Mouse (Mus musculus): ENCODE results near the gene Znrf2. TPM values are rescaled to one million over a fixed set of nuclear protein-coding genes. Genes with fewer than 3 reads are reported as not detected.
"Not testable (repeated sequence)": the region's sequence is repeated elsewhere in the genome, so short reads cannot be mapped to it uniquely, and the experiment has no call there.

Znrf2 gene
- polyA plus RNA-seq, 1 experiment from 2014 or later, result 3.0 TPM

- DNase-seq (ENCODE audit: low spot score) (no peak), ATAC-seq (replicated peaks; ENCODE audit: low FRiP score) (no peak)
- H3K36me3 ChIP-seq (ENCODE audit: control insufficient read depth, insufficient read depth, low read length), result no peaks in the 10 kb centered on the region
- H3K4me2 ChIP-seq (ENCODE audit: low read depth, low read length, severe bottlenecking), result no peak overlapping the region
- no peak overlapping the region for H3K9ac ChIP-seq (ENCODE audit: low read length)
- H3K4me3 ChIP-seq (ENCODE audit: low read depth, low read length), result no peak overlapping the region
- WGBS, result 47% methylated on average over 4 of the region's 4 CpGs
- no peaks in the 10 kb centered on the region for H3K27me3 ChIP-seq (ENCODE audit: control insufficient read depth, insufficient read depth, low read length)
- no peak overlapping the region for H3K27ac ChIP-seq (ENCODE audit: low read depth, low read length)
- H3K4me1 ChIP-seq (replicated peaks; ENCODE audit: control insufficient read depth, insufficient read depth, low read length), result peaks cover 9% of the 10 kb centered on the region; the same call in 1 of the 2 replicates
- H3K9me3 ChIP-seq (ENCODE audit: control insufficient read depth, low read length), result no peaks in the 10 kb centered on the region
Measured at GRCm38 (mm10) chr6:54849179-54850156, 32.8 kb downstream of the Znrf2 start.

DNA sequence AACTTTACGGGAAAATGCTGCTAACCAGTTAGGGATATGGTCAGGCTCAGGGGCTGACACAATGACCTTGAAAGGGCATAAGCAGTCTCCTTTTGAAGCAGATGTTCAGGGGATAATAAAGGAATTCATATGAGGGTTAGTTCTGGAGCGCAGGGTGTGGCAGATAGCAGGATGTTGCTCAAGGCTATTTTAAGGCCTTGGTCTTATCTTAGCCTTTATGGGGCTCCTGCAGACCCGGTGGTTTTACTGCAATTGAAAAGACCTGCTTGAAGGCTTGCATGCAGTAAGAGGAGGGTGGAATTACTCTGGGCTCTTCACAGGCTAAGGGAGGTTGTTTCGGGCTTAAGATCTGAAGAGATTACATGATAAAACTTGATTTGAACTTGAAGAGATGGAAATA is 35.1 kb downstream of the Znrf2 start:
- Histone ChIP-seq H3K9ac (ENCODE audit: low read length) (no peak overlapping the region), H3K4me2 (ENCODE audit: low read depth, low read length, severe bottlenecking) (no peak overlapping the region), H3K9me3 (ENCODE audit: control insufficient read depth, low read length) (no peaks in the 10 kb centered on the region), H3K4me1 (replicated peaks; ENCODE audit: control insufficient read depth, insufficient read depth, low read length) (peaks cover 9% of the 10 kb centered on the region; the same call in 1 of the 2 replicates), H3K27ac (ENCODE audit: low read depth, low read length) (no peak overlapping the region), H3K27me3 (ENCODE audit: control insufficient read depth, insufficient read depth, low read length) (no peaks in the 10 kb centered on the region), H3K36me3 (ENCODE audit: control insufficient read depth, insufficient read depth, low read length) (no peaks in the 10 kb centered on the region), H3K4me3 (ENCODE audit: low read depth, low read length) (no peak overlapping the region)
- ATAC-seq (replicated peaks; ENCODE audit: low FRiP score), result no peak
- DNase-seq (ENCODE audit: low spot score), result no peak
- WGBS, result 44% methylated on average over 4 of the region's 4 CpGs

- Histone ChIP-seq H3K4me1 (replicated peaks; ENCODE audit: control insufficient read depth, insufficient read depth, low read length) (peaks cover 9% of the 10 kb centered on the region; the same call in 1 of the 2 replicates), H3K27me3 (ENCODE audit: control insufficient read depth, insufficient read depth, low read length) (no peaks in the 10 kb centered on the region), H3K4me2 (ENCODE audit: low read depth, low read length, severe bottlenecking) (no peak overlapping the region), H3K4me3 (ENCODE audit: low read depth, low read length) (no peak overlapping the region), H3K9ac (ENCODE audit: low read length) (no peak overlapping the region), H3K36me3 (ENCODE audit: control insufficient read depth, insufficient read depth, low read length) (no peaks in the 10 kb centered on the region), H3K9me3 (ENCODE audit: control insufficient read depth, low read length) (no peaks in the 10 kb centered on the region), H3K27ac (ENCODE audit: low read depth, low read length) (no peak overlapping the region)
- 6% methylated on average over 3 of the region's 3 CpGs for WGBS
- ATAC-seq (replicated peaks; ENCODE audit: low FRiP score), result no peak
- DNase-seq (ENCODE audit: low spot score), result no peak
Measured at GRCm38 (mm10) chr6:54852669-54853068, 36.0 kb downstream of the Znrf2 start.

- ATAC-seq (replicated peaks; ENCODE audit: low FRiP score), result no peak
- Histone ChIP-seq H3K4me2 (ENCODE audit: low read depth, low read length, severe bottlenecking) (no peak overlapping the region), H3K27me3 (ENCODE audit: control insufficient read depth, insufficient read depth, low read length) (no peaks in the 10 kb centered on the region), H3K36me3 (ENCODE audit: control insufficient read depth, insufficient read depth, low read length) (no peaks in the 10 kb centered on the region), H3K9ac (ENCODE audit: low read length) (no peak overlapping the region), H3K4me1 (replicated peaks; ENCODE audit: control insufficient read depth, insufficient read depth, low read length) (peaks cover 9% of the 10 kb centered on the region; the same call in 1 of the 2 replicates), H3K27ac (ENCODE audit: low read depth, low read length) (no peak overlapping the region), H3K4me3 (ENCODE audit: low read depth, low read length) (no peak overlapping the region), H3K9me3 (ENCODE audit: control insufficient read depth, low read length) (no peaks in the 10 kb centered on the region)
- 46% methylated on average over 4 of the region's 4 CpGs for WGBS
- DNase-seq (ENCODE audit: low spot score), result no peak
Measured at GRCm38 (mm10) chr6:54854859-54855258, 38.1 kb downstream of the Znrf2 start.

DNA sequence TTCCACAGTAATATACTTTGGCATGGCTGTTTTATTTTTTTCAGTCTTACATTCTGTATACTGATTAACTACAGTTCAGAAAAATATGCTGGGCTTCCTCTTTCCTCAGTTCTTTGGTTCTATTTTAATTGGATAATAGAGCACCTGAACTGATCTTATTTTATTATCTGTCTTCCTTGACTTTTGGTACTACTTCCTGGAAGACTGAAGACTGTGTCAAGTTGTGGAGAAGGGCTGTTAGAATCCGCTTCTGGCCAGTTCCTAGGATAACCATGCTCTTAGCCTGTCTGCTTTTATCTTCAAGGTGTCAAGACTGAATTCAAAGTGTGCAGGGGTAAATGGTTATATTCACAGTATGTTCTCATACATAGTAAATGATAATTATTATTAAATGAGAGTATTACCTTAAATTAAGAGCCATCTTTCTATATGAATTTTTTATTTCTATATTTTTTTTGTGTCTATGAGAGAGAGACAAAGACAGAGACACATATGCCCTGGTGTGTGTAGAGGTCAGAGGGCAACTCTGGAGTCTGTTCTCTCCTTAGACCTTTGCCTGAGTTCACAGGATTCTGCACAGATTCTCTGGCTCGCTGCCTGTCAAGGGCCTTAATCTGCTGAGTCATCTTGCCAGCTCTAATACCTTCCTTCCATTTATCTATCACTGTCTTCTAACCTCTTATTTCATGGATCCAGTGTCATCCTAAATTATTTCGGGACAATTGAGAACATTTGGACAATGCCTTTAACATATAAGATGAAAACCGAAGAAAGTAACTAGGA is 39.3 kb downstream of the Znrf2 start:
- DNase-seq (ENCODE audit: low spot score) (no peak), ATAC-seq (replicated peaks; ENCODE audit: low FRiP score) (no peak)
- Histone ChIP-seq H3K4me2 (ENCODE audit: low read depth, low read length, severe bottlenecking) (no peak overlapping the region), H3K4me1 (replicated peaks; ENCODE audit: control insufficient read depth, insufficient read depth, low read length) (peaks cover 9% of the 10 kb centered on the region; the same call in 1 of the 2 replicates), H3K9ac (ENCODE audit: low read length) (no peak overlapping the region), H3K9me3 (ENCODE audit: control insufficient read depth, low read length) (no peaks in the 10 kb centered on the region), H3K27me3 (ENCODE audit: control insufficient read depth, insufficient read depth, low read length) (no peaks in the 10 kb centered on the region), H3K27ac (ENCODE audit: low read depth, low read length) (no peak overlapping the region), H3K4me3 (ENCODE audit: low read depth, low read length) (no peak overlapping the region), H3K36me3 (ENCODE audit: control insufficient read depth, insufficient read depth, low read length) (no peaks in the 10 kb centered on the region)
- 72% methylated on average over 4 of the region's 4 CpGs for WGBS

DNA sequence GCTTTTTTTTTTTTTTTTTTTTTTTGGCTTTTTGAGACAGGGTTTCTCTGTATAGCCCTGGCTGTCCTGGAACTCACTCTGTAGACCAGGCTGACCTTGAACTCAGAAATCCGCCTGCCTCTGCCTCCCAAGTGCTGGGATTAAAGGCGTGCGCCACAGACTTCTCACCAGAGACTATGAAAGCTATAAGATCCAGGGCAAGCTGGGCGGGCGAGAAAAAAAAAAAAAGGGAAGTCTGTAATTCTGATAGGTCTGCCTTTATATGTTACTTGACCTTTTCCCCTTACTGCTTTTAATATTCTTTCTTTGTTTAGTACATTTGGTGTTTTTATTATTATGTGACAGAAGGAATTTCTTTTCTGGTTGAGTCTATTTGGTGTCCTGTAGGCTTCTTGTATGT is 42.4 kb downstream of the Znrf2 start:
- H3K9me3 ChIP-seq (ENCODE audit: control insufficient read depth, low read length); H3K4me2 ChIP-seq (ENCODE audit: low read depth, low read length, severe bottlenecking); H3K9ac ChIP-seq (ENCODE audit: low read length); H3K36me3 ChIP-seq (ENCODE audit: control insufficient read depth, insufficient read depth, low read length); H3K27me3 ChIP-seq (ENCODE audit: control insufficient read depth, insufficient read depth, low read length); H3K4me1 ChIP-seq (replicated peaks; ENCODE audit: control insufficient read depth, insufficient read depth, low read length); ATAC-seq (replicated peaks; ENCODE audit: low FRiP score); DNase-seq (ENCODE audit: low spot score); H3K27ac ChIP-seq (ENCODE audit: low read depth, low read length); H3K4me3 ChIP-seq (ENCODE audit: low read depth, low read length): not testable (repeated sequence)
- 86% methylated on average over 5 of the region's 5 CpGs for WGBS

DNA sequence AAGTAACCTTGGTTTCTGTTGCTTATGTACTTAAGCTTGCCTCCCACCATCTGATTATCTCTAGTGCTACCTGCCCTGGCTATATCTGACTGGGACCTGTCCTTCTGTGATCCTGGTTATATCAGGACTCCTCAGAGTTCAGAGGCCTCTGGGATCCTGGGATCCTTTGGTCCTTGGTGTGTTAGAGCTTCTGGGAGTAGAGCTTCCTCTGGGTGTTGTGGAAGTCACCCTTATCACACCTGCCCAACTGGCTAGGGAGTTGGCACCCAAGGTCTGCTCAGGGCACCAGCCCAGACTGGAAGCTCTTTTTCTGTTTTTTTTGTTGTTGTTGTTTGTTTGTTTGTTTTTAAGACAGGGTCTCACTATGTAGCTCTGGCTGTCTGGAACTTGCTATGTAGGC is 43.5 kb downstream of the Znrf2 start:
- ATAC-seq (replicated peaks; ENCODE audit: low FRiP score) (no peak), DNase-seq (ENCODE audit: low spot score) (no peak)
- Histone ChIP-seq H3K27ac (ENCODE audit: low read depth, low read length) (no peak overlapping the region), H3K36me3 (ENCODE audit: control insufficient read depth, insufficient read depth, low read length) (no peaks in the 10 kb centered on the region), H3K4me2 (ENCODE audit: low read depth, low read length, severe bottlenecking) (no peak overlapping the region), H3K9me3 (ENCODE audit: control insufficient read depth, low read length) (no peaks in the 10 kb centered on the region), H3K4me1 (replicated peaks; ENCODE audit: control insufficient read depth, insufficient read depth, low read length) (no peaks in the 10 kb centered on the region), H3K4me3 (ENCODE audit: low read depth, low read length) (no peak overlapping the region), H3K9ac (ENCODE audit: low read length) (no peak overlapping the region), H3K27me3 (ENCODE audit: control insufficient read depth, insufficient read depth, low read length) (no peaks in the 10 kb centered on the region)

GRCm38 (mm10) chr6:54866731-54867410 is 50.2 kb downstream of the Znrf2 start:
- no peak for ATAC-seq (replicated peaks; ENCODE audit: low FRiP score)
- Histone ChIP-seq H3K4me3 (ENCODE audit: low read depth, low read length) (no peak overlapping the region), H3K36me3 (ENCODE audit: control insufficient read depth, insufficient read depth, low read length) (no peaks in the 10 kb centered on the region), H3K9me3 (ENCODE audit: control insufficient read depth, low read length) (no peaks in the 10 kb centered on the region), H3K27me3 (ENCODE audit: control insufficient read depth, insufficient read depth, low read length) (no peaks in the 10 kb centered on the region), H3K4me1 (replicated peaks; ENCODE audit: control insufficient read depth, insufficient read depth, low read length) (no peaks in the 10 kb centered on the region), H3K9ac (ENCODE audit: low read length) (no peak overlapping the region), H3K4me2 (ENCODE audit: low read depth, low read length, severe bottlenecking) (no peak overlapping the region), H3K27ac (ENCODE audit: low read depth, low read length) (no peak overlapping the region)
- WGBS, result 86% methylated on average over 5 of the region's 5 CpGs
- no peak for DNase-seq (ENCODE audit: low spot score)
